Mouse (Mus musculus): ENCODE measurements at regions not wholly inside any gene's neighbourhood (a gene's known extent, or its start where the extent isn't known, plus 50 kb on each side); places are given as distances from the start of the nearest gene placed in this dataset.

DNA sequence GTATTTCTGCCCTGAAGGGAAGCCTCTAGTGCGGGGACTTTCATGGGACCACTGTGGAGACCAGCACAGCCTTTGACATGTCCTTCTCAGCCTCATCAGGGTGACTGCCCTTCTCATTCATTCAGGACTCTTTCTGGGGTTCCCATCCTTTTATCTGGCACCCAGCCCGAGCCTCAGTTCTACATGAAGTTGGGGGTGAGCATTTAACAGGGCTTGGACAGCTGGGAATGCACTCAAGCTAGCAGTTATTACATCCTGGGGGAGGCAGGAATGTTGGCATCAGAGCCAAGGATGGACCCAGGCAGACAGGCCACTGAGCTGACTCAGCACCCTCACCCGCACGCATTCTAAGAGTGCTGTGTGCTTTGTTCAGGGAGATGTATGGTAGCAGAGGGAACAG lies 61.8 kb upstream of the Insig1 start:
- TF ChIP-seq CTCF (IDR thresholded peaks at IDR 0.05; ENCODE audit: low read depth) (no peak), EP300 (optimal IDR thresholded peaks at IDR 0.05) (no peak)

Data from stomach, postnatal 0 days (tissue).